Mouse (Mus musculus) lung, adult 2 months (tissue): ENCODE measurements around the gene Asgr2.
"Not testable (repeated sequence)": the region's sequence is repeated elsewhere in the genome, so short reads cannot be mapped to it uniquely, and the experiment has no call there.

Experiments used
- CTCF ChIP-seq: fragments of 200-500 bp; IDR thresholded peaks from 2 replicates; pipeline ENCODE4 v1.5.1; 2011; ENCODE audit warnings: mild to moderate bottlenecking, low read length, control low read depth; ENCODE audit not compliant: insufficient read depth
- POLR2A ChIP-seq: fragments of 200-500 bp; IDR thresholded peaks from 2 replicates; pipeline ENCODE4 v1.6.1; 2011; ENCODE audit warnings: low read depth, mild to moderate bottlenecking, control low read depth, low read length, borderline replicate concordance; ENCODE audit errors: extremely low read depth

DNA sequence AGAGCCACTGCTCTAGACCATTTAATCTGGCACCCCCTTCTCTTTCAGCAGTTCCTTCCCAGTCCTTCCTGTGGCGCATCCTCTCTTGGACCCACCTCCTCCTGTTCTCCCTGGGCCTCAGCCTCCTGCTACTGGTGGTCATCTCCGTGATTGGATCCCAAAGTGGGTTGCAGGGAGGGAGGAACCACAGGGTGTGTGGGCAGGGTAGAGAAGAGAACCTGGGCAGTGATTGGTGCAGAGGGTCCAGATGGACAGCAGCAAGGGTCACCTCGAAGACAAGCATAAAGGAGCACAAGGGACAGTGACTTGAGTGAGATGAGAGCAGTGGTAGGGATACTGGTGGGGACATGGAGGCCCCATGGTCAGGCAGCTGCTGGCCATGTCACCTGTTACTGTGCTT lies 42.6 kb downstream of the Asgr2 start:
- not testable (repeated sequence) for TF ChIP-seq POLR2A, CTCF
